Mouse (Mus musculus) ovary, postnatal 10 days (tissue): Measurements from ENCODE around the gene Hoxa6.

ENCODE experiments used
- DNase-seq: peaks from one replicate; pipeline ENCODE4 v3.0.0; 2022; ENCODE audit warnings: low spot score

Hoxa6 gene

GRCm38 (mm10) chr6:52226569-52227257 lies 18.2 kb upstream of the Hoxa6 start:
- DNase-seq: no peak

GRCm38 (mm10) chr6:52225612-52226568 lies 17.4 kb upstream of the Hoxa6 start:
- no peak for DNase-seq

GRCm38 (mm10) chr6:52224895-52225611 lies 16.5 kb upstream of the Hoxa6 start:
- no peak for DNase-seq

GRCm38 (mm10) chr6:52223939-52224760 lies 15.6 kb upstream of the Hoxa6 start:
- no peak for DNase-seq

GRCm38 (mm10) chr6:52222729-52223128 lies 14.2 kb upstream of the Hoxa6 start:
- DNase-seq: no peak

- no peak for DNase-seq
Observed at GRCm38 (mm10) chr6:52221993-52222685, 13.6 kb upstream of the Hoxa6 start.

- peak; percentile 94 for DNase-seq
Observed at GRCm38 (mm10) chr6:52221337-52221992, 12.9 kb upstream of the Hoxa6 start, which contains the start of gene Hoxa7. Gene Hoxa7, minus strand, starts transcription at chr6:52221854.

GRCm38 (mm10) chr6:52220865-52221310 lies 12.4 kb upstream of the Hoxa6 start:
- DNase-seq: no peak

- DNase-seq: no peak
Observed at GRCm38 (mm10) chr6:52220003-52220864, 11.7 kb upstream of the Hoxa6 start.

GRCm38 (mm10) chr6:52219234-52219942 lies 10.9 kb upstream of the Hoxa6 start:
- no peak for DNase-seq

GRCm38 (mm10) chr6:52218643-52219215 lies 10.2 kb upstream of the Hoxa6 start:
- no peak for DNase-seq

GRCm38 (mm10) chr6:52217895-52218642 lies 9.5 kb upstream of the Hoxa6 start:
- DNase-seq: peak; percentile 1

- DNase-seq: peak; percentile 55
Observed at GRCm38 (mm10) chr6:52217459-52217768, 8.9 kb upstream of the Hoxa6 start.

GRCm38 (mm10) chr6:52216691-52217458 lies 8.4 kb upstream of the Hoxa6 start:
- peak; percentile 14 for DNase-seq

- no peak for DNase-seq
Observed at GRCm38 (mm10) chr6:52215771-52216535, 7.4 kb upstream of the Hoxa6 start.

- DNase-seq: no peak
Observed at GRCm38 (mm10) chr6:52215070-52215469, 6.5 kb upstream of the Hoxa6 start.
